Mouse (Mus musculus) G1E (cell line): ENCODE data around the gene Psme2. TPM values are rescaled to one million over a fixed set of nuclear protein-coding genes. Genes with fewer than 3 reads are reported as not detected.

Experiments
- ATAC-seq: 2 replicates; pipeline ENCODE4 v1.8.0; 2016; ENCODE audit warnings: mild to moderate bottlenecking; ENCODE audit not compliant: insufficient number of reproducible peaks, poor library complexity, low FRiP score, severe bottlenecking; ENCODE audit errors: extremely low read depth
- DNase-seq: peaks from one replicate; pipeline ENCODE4 v3.0.0; 2012; ENCODE audit warnings: low spot score
- H3K27me3 ChIP-seq: 2 replicates; pipeline ENCODE4 v1.6.1; 2012; ENCODE audit warnings: mild to moderate bottlenecking, low read length, inconsistent platforms; ENCODE audit not compliant: insufficient read depth
- H3K36me3 ChIP-seq: replicated peaks from 2 replicates; pipeline ENCODE3; 2012; ENCODE audit warnings: mild to moderate bottlenecking, inconsistent platforms
- H3K4me1 ChIP-seq: 2 replicates; pipeline ENCODE4 v1.6.1; 2012; ENCODE audit warnings: low read depth, low read length, inconsistent platforms, mixed read lengths; ENCODE audit not compliant: insufficient read depth
- H3K4me3 ChIP-seq: 2 replicates; pipeline ENCODE4 v1.5.1; 2012; ENCODE audit warnings: low read depth, mild to moderate bottlenecking, inconsistent platforms, low read length, moderate library complexity, mixed read lengths
- H3K9me3 ChIP-seq: replicated peaks from 2 replicates; pipeline ENCODE4 v1.6.1; 2012; ENCODE audit warnings: inconsistent platforms
- CTCF ChIP-seq: IDR thresholded peaks from 2 replicates; pipeline ENCODE4 v1.5.1; 2012; ENCODE audit warnings: low read depth, low read length, inconsistent platforms, mixed read lengths
- GATA1 ChIP-seq: IDR thresholded peaks from 2 replicates; pipeline ENCODE4 v1.6.1; 2012; ENCODE audit warnings: borderline replicate concordance, low read length, inconsistent platforms, mixed read lengths
- GATA2 ChIP-seq: IDR thresholded peaks from 2 replicates; pipeline ENCODE4 v1.6.1; 2012; ENCODE audit warnings: low read depth, low read length, inconsistent platforms, borderline replicate concordance
- POLR2AphosphoS5 ChIP-seq: IDR thresholded peaks from 2 replicates; pipeline ENCODE4 v1.6.1; 2012; ENCODE audit warnings: low read depth, low read length, inconsistent platforms; ENCODE audit not compliant: insufficient replicate concordance
- TAL1 ChIP-seq: conservative IDR thresholded peaks from 2 replicates; pipeline ENCODE4 v1.6.1; 2012; ENCODE audit warnings: low read depth, low read length, inconsistent platforms, mixed read lengths
- polyA plus RNA-seq: library from polyadenylated mRNA; stranded (reverse); fragments of >175 nt; gene quantifications from 2 replicates; pipeline ENCODE4 v1.2.3, GENCODE M21; 2012
- total RNA-seq, 2 experiments: library from RNA; stranded (forward) in 1 of 2; stranded (reverse) in 1 of 2; fragments of 200-1000 nt in 1 of 2; fragments of >200 nt in 1 of 2; fragmentation: Nextera tagmentation in 1 of 2; gene quantifications; 2 replicates each; pipeline ENCODE4 v1.2.3; 2014 to 2017

Gene Psme2
- 59.4 and 109 TPM in 2 replicates for total RNA-seq (2014; fragmentation: Nextera tagmentation)
- 163 and 165 TPM in 2 replicates for total RNA-seq (2017)
- 33.4 and 50.8 TPM in 2 replicates for polyA plus RNA-seq

- Histone ChIP-seq H3K36me3 (peaks cover 58% of the 10 kb centered on the region), H3K4me3 (peak within 1 kb of the TSS; percentile 96), H3K9me3 (no peaks in the 10 kb centered on the region), H3K4me1 (peaks cover 67% of the 10 kb centered on the region), H3K27me3 (no peaks in the 10 kb centered on the region)
- ATAC-seq (peak; percentile 87), DNase-seq (peak; percentile 91)
- TF ChIP-seq GATA1 (no peak), TAL1 (no peak), GATA2 (no peak), CTCF (no peak), POLR2AphosphoS5 (no peak)
Measured at GRCm38 (mm10) chr14:55590748-55591330, at the start of gene Psme2. Psme2 (minus strand) TSS chr14:55591113.

- ATAC-seq (no peak), DNase-seq (no peak)
- TF ChIP-seq POLR2AphosphoS5 (no peak), GATA1 (no peak), CTCF (no peak), GATA2 (no peak), TAL1 (no peak)
- Histone ChIP-seq H3K36me3 (peaks cover 86% of the 10 kb centered on the region), H3K9me3 (no peaks in the 10 kb centered on the region), H3K4me1 (peaks cover 72% of the 10 kb centered on the region), H3K4me3 (no peak within 1 kb of the TSS), H3K27me3 (no peaks in the 10 kb centered on the region)
Measured at GRCm38 (mm10) chr14:55637795-55638194, 46.9 kb upstream of the Psme2 start, which contains the start of gene Gm49378. Gm49378 (minus strand) TSS chr14:55637895.

- peaks cover 93% of the 10 kb centered on the region for H3K36me3 ChIP-seq
- peak; percentile 76 for DNase-seq
- no peaks in the 10 kb centered on the region for H3K9me3 ChIP-seq
- peak within 1 kb of the TSS; percentile 81 for H3K4me3 ChIP-seq
- peak; percentile 89 for ATAC-seq
- peaks cover 59% of the 10 kb centered on the region for H3K4me1 ChIP-seq
- H3K27me3 ChIP-seq: no peaks in the 10 kb centered on the region
- TF ChIP-seq POLR2AphosphoS5: no peak
- TF ChIP-seq TAL1: no peak
- no peak for TF ChIP-seq GATA1
- TF ChIP-seq CTCF: no peak
- TF ChIP-seq GATA2: no peak
Measured at GRCm38 (mm10) chr14:55635523-55636007, 44.7 kb upstream of the Psme2 start, which contains the start of gene Ipo4. Ipo4 (minus strand) TSS chr14:55635957.

- peak; percentile 18 for DNase-seq
- no peak for TF ChIP-seq TAL1
- TF ChIP-seq POLR2AphosphoS5: no peak
- no peak for TF ChIP-seq GATA2
- TF ChIP-seq CTCF: no peak
- no peak for TF ChIP-seq GATA1
- no peak for ATAC-seq
Measured at GRCm38 (mm10) chr14:55634874-55635522, 44.1 kb upstream of the Psme2 start.

GRCm38 (mm10) chr14:55629312-55629711, 38.4 kb upstream of the Psme2 start:
- no peak; the same call in 1 of the 2 replicates for ATAC-seq
- peaks cover 68% of the 10 kb centered on the region for H3K4me1 ChIP-seq
- H3K36me3 ChIP-seq: peaks cover 100% of the 10 kb centered on the region

More at GRCm38 (mm10) chr14:55634874-55635522, 44.1 kb upstream of the Psme2 start:
- Histone ChIP-seq H3K4me3 (peak overlapping the region; percentile 81), H3K4me1 (peaks cover 60% of the 10 kb centered on the region), H3K9me3 (no peaks in the 10 kb centered on the region), H3K27me3 (no peaks in the 10 kb centered on the region), H3K36me3 (peaks cover 93% of the 10 kb centered on the region)

More at GRCm38 (mm10) chr14:55629312-55629711, 38.4 kb upstream of the Psme2 start:
- H3K27me3 ChIP-seq: no peaks in the 10 kb centered on the region
- DNase-seq: no peak
- H3K4me3 ChIP-seq: no peak overlapping the region
- no peak for TF ChIP-seq POLR2AphosphoS5
- TF ChIP-seq CTCF: peak; percentile 96
- TF ChIP-seq TAL1: no peak
- no peaks in the 10 kb centered on the region for H3K9me3 ChIP-seq
